Mouse (Mus musculus): ENCODE results near the gene Brms1. TPM values are rescaled to one million over a fixed set of nuclear protein-coding genes. Genes with fewer than 3 reads are reported as not detected.

Brms1 gene
- polyA plus RNA-seq, 1 experiment from 2014 or later, result 27.5 TPM

DNA sequence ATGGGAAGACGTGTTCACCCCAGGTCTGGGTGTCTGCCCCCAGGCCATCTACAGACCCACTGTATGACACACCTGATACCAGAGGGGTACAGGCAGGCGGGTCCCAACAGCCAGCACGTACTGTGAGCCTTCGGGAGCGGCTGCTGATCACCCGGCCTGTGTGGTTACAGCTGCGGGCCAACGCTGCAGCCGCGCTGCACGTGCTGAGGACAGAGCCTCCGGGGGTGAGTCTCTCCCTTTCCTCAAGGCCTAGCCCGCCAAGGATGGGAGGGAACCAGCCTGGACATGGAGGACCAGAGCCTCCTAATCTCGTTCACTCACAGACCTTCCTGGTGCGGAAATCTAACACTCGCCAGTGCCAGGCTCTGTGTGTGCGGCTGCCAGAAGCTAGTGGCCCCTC, 9.9 kb downstream of the Brms1 start:
- Histone ChIP-seq H3K27ac (replicated peaks in 1 of 2; ENCODE audit: control insufficient read depth in 1 of 2, insufficient read depth in 1 of 2, low read depth in 2 of 2, low read length in 2 of 2) (peak overlapping the region; percentile 17 to 53; a peak in 2 of 4 replicates), H3K4me1 (ENCODE audit: control insufficient read depth in 2 of 2, insufficient read depth in 2 of 2, low read length in 2 of 2) (peaks cover 17 to 30% of the 10 kb centered on the region in 2 experiments), H3K27me3 (ENCODE audit: control insufficient read depth, insufficient read depth, low read length) (peaks cover 12% of the 10 kb centered on the region; the same call in 1 of the 2 replicates), H3K4me2 (ENCODE audit: low read length) (peak overlapping the region; percentile 69), H3K36me3 (ENCODE audit: control insufficient read depth, insufficient read depth, low read length) (peaks cover 39% of the 10 kb centered on the region), H3K9ac (ENCODE audit: low read length) (peak overlapping the region; percentile 61), H3K9me3 (ENCODE audit: control insufficient read depth, low read length) (no peaks in the 10 kb centered on the region), H3K4me3 (ENCODE audit: control insufficient read depth in 1 of 2, insufficient read depth in 1 of 2, low read depth in 1 of 2, low read length in 2 of 2) (peak overlapping the region; percentile 18 to 33)
- ATAC-seq (ENCODE audit: insufficient number of reproducible peaks, insufficient read depth, low FRiP score, low read depth), result 0 out of 2 replicates have a peak, but pooled peaks have one; percentile 11
- 1% methylated on average over 17 of the region's 17 CpGs for WGBS

- Histone ChIP-seq H3K27ac (replicated peaks in 1 of 2; ENCODE audit: control insufficient read depth in 1 of 2, insufficient read depth in 1 of 2, low read depth in 2 of 2, low read length in 2 of 2) (peak overlapping the region in 1 of 2 experiments; percentile 53; a peak in 2 of 4 replicates), H3K4me2 (ENCODE audit: low read length) (peak overlapping the region; percentile 69), H3K36me3 (ENCODE audit: control insufficient read depth, insufficient read depth, low read length) (peaks cover 34% of the 10 kb centered on the region), H3K9ac (ENCODE audit: low read length) (peak overlapping the region; percentile 61), H3K4me1 (ENCODE audit: control insufficient read depth in 2 of 2, insufficient read depth in 2 of 2, low read length in 2 of 2) (peaks cover 17 to 30% of the 10 kb centered on the region in 2 experiments), H3K9me3 (ENCODE audit: control insufficient read depth, low read length) (no peaks in the 10 kb centered on the region), H3K4me3 (ENCODE audit: control insufficient read depth in 1 of 2, insufficient read depth in 1 of 2, low read depth in 1 of 2, low read length in 2 of 2) (peak overlapping the region; percentile 18 to 33; a peak in 3 of 4 replicates), H3K27me3 (ENCODE audit: control insufficient read depth, insufficient read depth, low read length) (peaks cover 12% of the 10 kb centered on the region; the same call in 1 of the 2 replicates)
- WGBS, result 43% methylated on average over 3 of the region's 3 CpGs
- ATAC-seq (ENCODE audit: insufficient number of reproducible peaks, insufficient read depth, low FRiP score, low read depth), result no peak
These were observed 10.4 kb downstream of the Brms1 start for GRCm38 (mm10) chr19:5051515-5051914.

DNA sequence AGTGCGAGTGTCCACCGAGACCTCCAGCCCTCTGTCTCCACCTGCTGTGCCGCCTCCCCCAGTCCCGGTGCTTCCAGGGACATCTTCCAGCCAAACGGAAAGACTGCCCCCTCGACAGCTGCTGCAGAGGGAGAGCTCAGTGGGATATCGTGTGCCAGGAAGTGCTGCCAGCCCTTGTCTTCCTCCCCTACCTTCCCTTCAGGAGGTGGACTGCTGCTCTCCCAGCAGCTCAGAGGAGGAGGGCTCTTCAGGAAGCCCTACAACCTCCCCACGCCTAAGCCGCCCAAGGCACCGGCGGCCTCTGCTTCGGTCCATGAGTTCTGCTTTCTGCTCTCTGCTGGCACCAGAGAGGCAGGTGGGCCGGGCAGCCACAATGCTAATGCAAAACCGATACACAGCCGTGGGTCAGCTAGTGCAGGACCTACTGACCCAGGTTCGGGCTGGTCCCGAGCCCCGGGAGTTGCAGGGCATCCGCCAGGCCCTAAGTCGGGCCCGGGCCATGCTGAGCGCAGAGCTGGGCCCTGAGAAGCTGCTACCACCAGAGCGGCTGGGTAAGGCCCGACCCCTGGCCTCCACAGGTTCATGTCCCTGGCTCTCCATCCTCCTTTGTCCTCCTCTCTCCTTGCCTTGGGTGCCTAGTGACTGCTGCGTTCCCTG, 11.1 kb downstream of the Brms1 start:
- H3K4me3 ChIP-seq (ENCODE audit: control insufficient read depth in 1 of 2, insufficient read depth in 1 of 2, low read depth in 1 of 2, low read length in 2 of 2), result no peak overlapping the region
- peaks cover 26% of the 10 kb centered on the region for H3K36me3 ChIP-seq (ENCODE audit: control insufficient read depth, insufficient read depth, low read length)
- no peaks in the 10 kb centered on the region for H3K9me3 ChIP-seq (ENCODE audit: control insufficient read depth, low read length)
- no peak overlapping the region for H3K27ac ChIP-seq (replicated peaks in 1 of 2; ENCODE audit: control insufficient read depth in 1 of 2, insufficient read depth in 1 of 2, low read depth in 2 of 2, low read length in 2 of 2)
- 0 out of 2 replicates have a peak overlapping the region, but pooled peaks have one; percentile 2 for H3K9ac ChIP-seq (ENCODE audit: low read length)
- H3K27me3 ChIP-seq (ENCODE audit: control insufficient read depth, insufficient read depth, low read length), result peaks cover 12% of the 10 kb centered on the region; the same call in 1 of the 2 replicates
- WGBS, result 36% methylated on average over 25 of the region's 25 CpGs
- no peak for ATAC-seq (ENCODE audit: insufficient number of reproducible peaks, insufficient read depth, low FRiP score, low read depth)
- peaks cover 17 to 30% of the 10 kb centered on the region in 2 experiments for H3K4me1 ChIP-seq (ENCODE audit: control insufficient read depth in 2 of 2, insufficient read depth in 2 of 2, low read length in 2 of 2)
- H3K4me2 ChIP-seq (ENCODE audit: low read length), result peak overlapping the region; percentile 69

DNA sequence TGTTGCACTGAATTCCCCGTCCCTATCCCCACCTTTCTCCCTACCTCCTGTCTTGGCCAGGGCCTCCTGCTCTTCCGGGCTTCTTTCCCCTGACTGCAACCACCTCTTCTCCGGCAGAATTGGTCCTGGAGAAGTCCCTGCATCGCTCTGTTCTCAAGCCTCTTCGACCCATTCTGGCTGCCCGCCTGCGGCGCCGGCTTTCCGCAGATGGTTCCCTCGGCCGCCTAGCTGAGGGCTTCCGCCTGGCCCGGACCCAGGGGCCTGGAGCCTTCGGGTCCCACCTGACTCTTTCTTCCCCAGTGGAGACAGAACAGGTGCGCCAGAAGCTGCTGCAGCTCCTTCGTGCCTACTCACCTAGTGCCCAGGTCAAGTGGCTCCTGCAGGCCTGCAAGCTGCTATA, 11.7 kb downstream of the Brms1 start:
- 67% methylated on average over 17 of the region's 17 CpGs for WGBS

DNA sequence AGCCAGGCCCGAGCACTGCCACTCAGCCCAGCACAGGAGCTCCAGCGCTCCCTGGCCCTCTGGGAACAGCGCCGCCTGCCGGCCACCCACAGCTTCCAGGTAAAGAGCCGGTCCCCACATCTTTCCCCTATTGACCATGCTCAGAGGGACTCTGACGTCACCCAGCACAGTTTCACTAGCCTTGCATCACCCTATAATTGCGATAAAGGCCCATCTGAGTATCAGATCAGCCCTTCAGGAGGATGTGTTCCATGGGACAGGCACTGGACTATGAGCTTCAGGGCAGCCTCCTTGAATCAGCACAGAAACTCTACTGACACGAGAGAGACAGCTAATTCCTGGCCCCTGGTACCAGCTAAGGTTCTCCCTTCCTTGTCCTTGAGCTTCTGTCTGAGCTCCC, 12.8 kb downstream of the Brms1 start:
- H3K4me1 ChIP-seq (ENCODE audit: control insufficient read depth in 2 of 2, insufficient read depth in 2 of 2, low read length in 2 of 2), result peaks cover 22 to 38% of the 10 kb centered on the region in 2 experiments
- H3K27me3 ChIP-seq (ENCODE audit: control insufficient read depth, insufficient read depth, low read length), result peaks cover 12% of the 10 kb centered on the region; the same call in 1 of the 2 replicates

More for the DNA sequence above, 11.7 kb downstream of the Brms1 start:
- Histone ChIP-seq H3K27me3 (ENCODE audit: control insufficient read depth, insufficient read depth, low read length) (peaks cover 12% of the 10 kb centered on the region; the same call in 1 of the 2 replicates), H3K36me3 (ENCODE audit: control insufficient read depth, insufficient read depth, low read length) (peaks cover 21% of the 10 kb centered on the region), H3K4me2 (ENCODE audit: low read length) (no peak overlapping the region), H3K4me1 (ENCODE audit: control insufficient read depth in 2 of 2, insufficient read depth in 2 of 2, low read length in 2 of 2) (peaks cover 17 to 30% of the 10 kb centered on the region in 2 experiments), H3K4me3 (ENCODE audit: control insufficient read depth in 1 of 2, insufficient read depth in 1 of 2, low read depth in 1 of 2, low read length in 2 of 2) (no peak overlapping the region), H3K9ac (ENCODE audit: low read length) (no peak overlapping the region), H3K27ac (replicated peaks in 1 of 2; ENCODE audit: control insufficient read depth in 1 of 2, insufficient read depth in 1 of 2, low read depth in 2 of 2, low read length in 2 of 2) (no peak overlapping the region), H3K9me3 (ENCODE audit: control insufficient read depth, low read length) (no peaks in the 10 kb centered on the region)
- no peak for ATAC-seq (ENCODE audit: insufficient number of reproducible peaks, insufficient read depth, low FRiP score, low read depth)

GRCm38 (mm10) chr19:5056251-5056650, 15.1 kb downstream of the Brms1 start:
- peaks cover 12% of the 10 kb centered on the region; the same call in 1 of the 2 replicates for H3K27me3 ChIP-seq (ENCODE audit: control insufficient read depth, insufficient read depth, low read length)
- 10% methylated on average over 6 of the region's 6 CpGs for WGBS
- H3K4me2 ChIP-seq (ENCODE audit: low read length), result no peak overlapping the region
- peaks cover 36 to 38% of the 10 kb centered on the region in 2 experiments for H3K4me1 ChIP-seq (ENCODE audit: control insufficient read depth in 2 of 2, insufficient read depth in 2 of 2, low read length in 2 of 2)
- no peak for ATAC-seq (ENCODE audit: insufficient number of reproducible peaks, insufficient read depth, low FRiP score, low read depth)
- no peak overlapping the region for H3K4me3 ChIP-seq (ENCODE audit: control insufficient read depth in 1 of 2, insufficient read depth in 1 of 2, low read depth in 1 of 2, low read length in 2 of 2)
- H3K27ac ChIP-seq (replicated peaks in 1 of 2; ENCODE audit: control insufficient read depth in 1 of 2, insufficient read depth in 1 of 2, low read depth in 2 of 2, low read length in 2 of 2), result no peak overlapping the region
- H3K36me3 ChIP-seq (ENCODE audit: control insufficient read depth, insufficient read depth, low read length), result no peaks in the 10 kb centered on the region
- H3K9me3 ChIP-seq (ENCODE audit: control insufficient read depth, low read length), result no peaks in the 10 kb centered on the region
- H3K9ac ChIP-seq (ENCODE audit: low read length), result no peak overlapping the region

More for the DNA sequence above, 12.8 kb downstream of the Brms1 start:
- Histone ChIP-seq H3K4me2 (ENCODE audit: low read length) (no peak overlapping the region), H3K9me3 (ENCODE audit: control insufficient read depth, low read length) (no peaks in the 10 kb centered on the region), H3K36me3 (ENCODE audit: control insufficient read depth, insufficient read depth, low read length) (peaks cover 10% of the 10 kb centered on the region), H3K9ac (ENCODE audit: low read length) (no peak overlapping the region), H3K27ac (replicated peaks in 1 of 2; ENCODE audit: control insufficient read depth in 1 of 2, insufficient read depth in 1 of 2, low read depth in 2 of 2, low read length in 2 of 2) (no peak overlapping the region), H3K4me3 (ENCODE audit: control insufficient read depth in 1 of 2, insufficient read depth in 1 of 2, low read depth in 1 of 2, low read length in 2 of 2) (no peak overlapping the region)
- ATAC-seq (ENCODE audit: insufficient number of reproducible peaks, insufficient read depth, low FRiP score, low read depth), result no peak
- WGBS, result 29% methylated on average over 9 of the region's 9 CpGs

GRCm38 (mm10) chr19:5057876-5058775, 17.0 kb downstream of the Brms1 start:
- Histone ChIP-seq H3K4me3 (ENCODE audit: control insufficient read depth in 1 of 2, insufficient read depth in 1 of 2, low read depth in 1 of 2, low read length in 2 of 2) (no peak overlapping the region), H3K4me1 (ENCODE audit: control insufficient read depth in 2 of 2, insufficient read depth in 2 of 2, low read length in 2 of 2) (peaks cover 23 to 25% of the 10 kb centered on the region in 2 experiments), H3K9me3 (ENCODE audit: control insufficient read depth, low read length) (no peaks in the 10 kb centered on the region), H3K36me3 (ENCODE audit: control insufficient read depth, insufficient read depth, low read length) (no peaks in the 10 kb centered on the region), H3K27ac (replicated peaks in 1 of 2; ENCODE audit: control insufficient read depth in 1 of 2, insufficient read depth in 1 of 2, low read depth in 2 of 2, low read length in 2 of 2) (no peak overlapping the region), H3K27me3 (ENCODE audit: control insufficient read depth, insufficient read depth, low read length) (0 out of 2 replicates have a peak, but pooled peaks cover 5% of the 10 kb centered on the region), H3K9ac (ENCODE audit: low read length) (no peak overlapping the region), H3K4me2 (ENCODE audit: low read length) (no peak overlapping the region)
- WGBS, result 32% methylated on average over 16 of the region's 16 CpGs
- no peak for ATAC-seq (ENCODE audit: insufficient number of reproducible peaks, insufficient read depth, low FRiP score, low read depth)
